Mouse (Mus musculus) midbrain, postnatal 0 days (tissue): ENCODE data around the gene Fbln2. TPM values are rescaled to one million over a fixed set of nuclear protein-coding genes. Genes with fewer than 3 reads are reported as not detected.

Source experiments
- ATAC-seq: fragments of 200-750 bp; cut with Nextera tagmentation; 2 replicates; pipeline ENCODE4 v1.8.0; 2017; ENCODE audit warnings: moderate number of reproducible peaks, mild to moderate bottlenecking, moderate TSS enrichment, moderate library complexity; ENCODE audit not compliant: low FRiP score
- DNase-seq: peaks from one replicate; pipeline ENCODE4 v3.0.0-alpha.2; 2015; ENCODE audit warnings: low spot score
- H3K27ac ChIP-seq: fragments of 300-500 bp; sonication (generic); 2 replicates; pipeline ENCODE4 v1.5.1; 2014; ENCODE audit warnings: low read depth, mild to moderate bottlenecking, low read length, mixed read lengths
- H3K27me3 ChIP-seq: fragments of 300-500 bp; sonication (generic); 2 replicates; pipeline ENCODE4 v1.6.1; 2014; ENCODE audit warnings: low read length, control low read depth, mixed read lengths; ENCODE audit not compliant: insufficient read depth
- H3K36me3 ChIP-seq: fragments of 300-500 bp; sonication (generic); 2 replicates; pipeline ENCODE4 v1.6.1; 2014; ENCODE audit warnings: low read length, control low read depth, mixed read lengths; ENCODE audit not compliant: insufficient read depth
- H3K4me1 ChIP-seq: fragments of 300-500 bp; sonication (generic); 2 replicates; pipeline ENCODE4 v1.6.1; 2014; ENCODE audit warnings: mild to moderate bottlenecking, control low read depth, antibody characterized with exemption, low read length, mixed read lengths; ENCODE audit not compliant: insufficient read depth
- H3K4me2 ChIP-seq: fragments of 300-500 bp; sonication (generic); 2 replicates; pipeline ENCODE4 v1.6.1; 2014; ENCODE audit warnings: low read depth, mild to moderate bottlenecking, low read length, mixed read lengths; ENCODE audit not compliant: poor library complexity, severe bottlenecking
- H3K4me3 ChIP-seq: fragments of 300-500 bp; sonication (generic); 2 replicates; pipeline ENCODE4 v1.5.1; 2014; ENCODE audit warnings: low read depth, mild to moderate bottlenecking, low read length, moderate library complexity
- H3K9ac ChIP-seq: fragments of 300-500 bp; sonication (generic); replicated peaks from 2 replicates; pipeline ENCODE4 v1.6.1; 2014; ENCODE audit warnings: mild to moderate bottlenecking, low read length, moderate library complexity, mixed read lengths; ENCODE audit not compliant: poor library complexity, severe bottlenecking
- H3K9me3 ChIP-seq: fragments of 300-500 bp; sonication (generic); 2 replicates; pipeline ENCODE4 v1.6.1; 2016; ENCODE audit warnings: low read length, control low read depth
- CTCF ChIP-seq: IDR thresholded peaks from 2 replicates; pipeline ENCODE4 v1.5.1; 2016; ENCODE audit warnings: antibody characterized with exemption, mild to moderate bottlenecking
- WGBS: fragments of 180-500 bp; shearing (Covaris S2); extraction: QIAGEN DNeasy Blood & Tissue Kit; methylation state at CpG from one replicate; pipeline ENCODE4 v1.1.7; 2014; 5-methylcytosine and 5-hydroxymethylcytosine counted together
- polyA plus RNA-seq: library from polyadenylated mRNA; unstranded; fragments of >200 nt; fragmentation: Nextera tagmentation; extraction: Ambion mirVana; gene quantifications from 2 replicates; pipeline ENCODE4 v1.2.1, GENCODE M21; 2015
- total RNA-seq: library from RNA; depleted of rRNA; stranded (reverse); fragments of >200 nt; gene quantifications from 2 replicates; pipeline ENCODE4 v1.2.3, GENCODE M21; 2014

Fbln2 gene
- total and polyA plus RNA-seq, 2 experiments from 2014 or later = 12.1 to 33.5 TPM

DNA sequence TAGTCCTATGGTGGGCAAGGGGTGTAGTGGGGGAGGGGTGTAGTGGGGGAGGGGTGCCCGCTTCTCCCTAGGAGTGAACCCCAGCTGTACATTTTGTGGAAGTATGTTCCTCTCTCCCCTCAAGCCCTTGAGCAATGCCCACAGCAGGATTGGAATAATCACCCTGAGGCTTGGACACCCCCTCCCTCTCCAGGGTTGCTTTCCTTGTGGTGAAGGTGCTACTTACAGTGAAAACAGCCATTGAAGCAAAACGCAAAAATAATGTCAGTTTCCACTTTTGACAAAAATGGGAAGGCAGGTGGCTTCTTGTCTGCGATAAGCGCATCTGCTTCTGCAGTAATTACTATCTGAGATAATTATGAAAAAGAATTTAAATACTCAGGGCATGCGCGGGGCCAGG, 75.4 kb downstream of the Fbln2 start:
- no peak for DNase-seq
- no peak for TF ChIP-seq CTCF

DNA sequence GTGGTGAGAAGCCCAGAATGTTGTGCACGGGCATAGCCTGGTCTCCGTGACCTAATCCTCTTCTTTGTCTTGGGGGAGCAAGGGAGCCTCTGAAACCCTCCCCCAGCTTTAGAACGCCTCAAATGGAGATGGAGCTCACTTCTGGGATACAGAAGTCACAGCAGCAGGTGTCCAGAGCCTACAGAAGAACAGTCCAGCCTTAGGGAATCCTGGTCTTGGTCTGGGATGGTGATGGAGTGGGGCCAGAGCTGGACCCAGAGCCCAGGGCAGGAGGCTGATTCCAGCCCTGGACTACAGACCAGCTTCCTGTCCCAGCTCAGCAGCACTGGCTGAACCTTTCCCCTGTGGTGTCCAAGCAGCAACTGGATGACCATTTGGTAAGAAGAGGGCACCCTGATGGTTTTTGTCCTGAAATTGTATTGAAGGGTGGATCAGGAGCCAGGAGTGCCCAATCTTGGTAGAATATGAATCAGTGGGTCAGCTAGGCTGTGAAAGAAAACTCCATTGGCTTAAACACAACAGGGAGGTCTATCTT, 76.1 kb downstream of the Fbln2 start:
- no peaks in the 10 kb centered on the region for H3K27me3 ChIP-seq
- no peak overlapping the region for H3K4me2 ChIP-seq
- H3K36me3 ChIP-seq = no peaks in the 10 kb centered on the region
- no peak for ATAC-seq
- H3K4me1 ChIP-seq = peaks cover 18% of the 10 kb centered on the region; the same call in 1 of the 2 replicates
- TF ChIP-seq CTCF = no peak
- no peaks in the 10 kb centered on the region for H3K9me3 ChIP-seq
- 56% methylated on average over 3 of the region's 3 CpGs for WGBS
- no peak for DNase-seq
- H3K9ac ChIP-seq = no peak overlapping the region
- H3K4me3 ChIP-seq = no peak overlapping the region
- no peak overlapping the region for H3K27ac ChIP-seq

More for the DNA sequence above, 75.4 kb downstream of the Fbln2 start:
- no peaks in the 10 kb centered on the region for H3K36me3 ChIP-seq
- no peaks in the 10 kb centered on the region for H3K27me3 ChIP-seq
- H3K9me3 ChIP-seq = no peaks in the 10 kb centered on the region
- no peak overlapping the region for H3K4me2 ChIP-seq
- peaks cover 18% of the 10 kb centered on the region; the same call in 1 of the 2 replicates for H3K4me1 ChIP-seq
- ATAC-seq = no peak
- no peak overlapping the region for H3K4me3 ChIP-seq
- H3K9ac ChIP-seq = no peak overlapping the region
- WGBS = 80% methylated on average over 6 of the region's 6 CpGs
- no peak overlapping the region for H3K27ac ChIP-seq

DNA sequence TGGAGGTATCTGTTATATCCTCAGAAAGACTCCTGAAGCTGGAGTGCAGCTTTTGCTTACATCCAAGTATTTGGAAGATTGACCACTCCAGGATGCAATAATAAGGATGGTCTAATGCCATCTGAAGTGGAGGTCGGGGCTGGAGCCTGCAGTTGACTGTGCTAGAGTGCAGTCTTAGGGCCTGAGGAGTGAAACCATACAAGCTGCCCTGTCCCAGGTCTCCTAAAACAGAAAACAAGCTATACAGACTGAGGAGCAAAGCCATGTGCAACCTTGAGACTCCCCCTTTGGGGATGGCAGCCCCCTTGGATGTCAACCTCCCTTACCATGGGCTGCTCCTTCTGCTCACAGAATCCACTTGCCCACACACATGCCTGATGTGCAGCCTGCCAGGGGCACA, 76.7 kb downstream of the Fbln2 start:
- Histone ChIP-seq H3K27me3 (no peaks in the 10 kb centered on the region), H3K27ac (no peak overlapping the region), H3K9ac (no peak overlapping the region), H3K4me1 (peaks cover 18% of the 10 kb centered on the region; the same call in 1 of the 2 replicates), H3K36me3 (no peaks in the 10 kb centered on the region), H3K4me2 (no peak overlapping the region), H3K9me3 (no peaks in the 10 kb centered on the region), H3K4me3 (no peak overlapping the region)
- no peak for DNase-seq
- WGBS = 56% methylated on average over 1 of the region's 1 CpGs
- ATAC-seq = no peak
- no peak for TF ChIP-seq CTCF

DNA sequence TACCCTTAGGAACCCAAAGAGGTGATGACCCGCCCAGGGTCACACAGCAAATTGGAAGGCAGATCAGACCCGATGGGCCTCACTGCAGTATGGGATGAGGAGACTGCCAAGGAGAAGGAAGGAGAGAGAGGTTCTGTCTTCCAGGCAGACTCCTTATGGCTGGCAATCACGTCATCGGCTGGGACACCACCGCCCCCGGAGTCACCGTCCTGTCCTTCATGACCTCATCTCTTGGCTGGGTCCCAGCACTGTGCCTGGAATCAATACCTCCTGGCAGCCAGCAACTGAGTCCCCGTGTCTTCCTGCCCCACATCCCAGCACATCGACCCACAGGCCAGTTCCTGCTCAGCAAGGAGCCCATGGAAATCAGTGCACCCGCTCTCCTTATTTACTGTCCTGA, 78.7 kb downstream of the Fbln2 start:
- no peaks in the 10 kb centered on the region for H3K36me3 ChIP-seq
- WGBS = 82% methylated on average over 10 of the region's 10 CpGs

DNA sequence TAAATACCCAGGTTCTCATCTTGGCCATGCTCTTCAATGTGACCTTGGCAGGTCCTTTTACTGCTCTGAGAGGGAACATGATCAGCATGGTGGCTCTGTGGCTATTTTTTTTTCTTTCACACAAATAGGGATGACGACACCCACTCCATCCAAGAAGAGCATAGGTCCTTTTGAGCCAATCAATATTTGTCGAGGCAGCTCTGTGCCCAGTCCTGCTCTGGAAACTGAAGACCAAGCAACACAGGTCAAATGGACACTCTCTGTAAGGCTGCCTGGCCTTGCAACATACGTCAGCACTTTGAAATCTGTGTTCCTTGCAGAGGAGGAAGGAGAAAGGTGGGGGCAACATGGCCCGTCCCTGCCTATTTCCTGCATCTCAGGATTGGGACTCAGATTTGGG, 83.2 kb downstream of the Fbln2 start:
- ATAC-seq (no peak), DNase-seq (no peak)
- Histone ChIP-seq H3K4me1 (no peaks in the 10 kb centered on the region), H3K4me2 (no peak overlapping the region), H3K27ac (no peak overlapping the region), H3K36me3 (no peaks in the 10 kb centered on the region), H3K4me3 (no peak overlapping the region), H3K27me3 (no peaks in the 10 kb centered on the region), H3K9me3 (no peaks in the 10 kb centered on the region), H3K9ac (no peak overlapping the region)
- no peak for TF ChIP-seq CTCF
- WGBS = 86% methylated on average over 4 of the region's 4 CpGs

More for the DNA sequence above, 78.7 kb downstream of the Fbln2 start:
- TF ChIP-seq CTCF = no peak
- ATAC-seq = no peak
- no peaks in the 10 kb centered on the region for H3K27me3 ChIP-seq
- no peak overlapping the region for H3K4me3 ChIP-seq
- H3K27ac ChIP-seq = no peak overlapping the region
- H3K9me3 ChIP-seq = no peaks in the 10 kb centered on the region
- no peak overlapping the region for H3K4me2 ChIP-seq
- DNase-seq = no peak
- no peak overlapping the region for H3K9ac ChIP-seq
- peaks cover 6% of the 10 kb centered on the region; the same call in 1 of the 2 replicates for H3K4me1 ChIP-seq

DNA sequence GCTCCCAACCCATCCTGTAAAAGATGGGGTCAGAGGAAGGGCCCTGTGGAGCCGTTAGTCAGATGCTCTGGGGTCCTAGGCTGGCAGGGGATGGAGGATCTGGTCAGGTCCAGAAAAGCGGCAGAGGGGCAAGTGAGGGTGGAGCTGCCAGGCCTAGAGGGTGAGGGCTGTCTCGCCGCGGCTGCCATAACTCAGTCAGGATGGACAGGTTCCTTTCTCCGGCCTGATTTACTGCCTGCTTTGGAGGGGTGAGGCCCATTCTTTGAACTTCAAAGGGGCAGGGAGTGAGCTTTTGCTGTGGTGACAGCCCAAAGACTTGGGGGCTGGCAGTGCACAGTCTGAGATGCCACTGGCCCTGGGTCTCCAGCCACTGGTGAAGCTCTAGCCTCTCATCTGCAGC, 86.6 kb downstream of the Fbln2 start:
- H3K27me3 ChIP-seq = no peaks in the 10 kb centered on the region
- H3K9me3 ChIP-seq = no peaks in the 10 kb centered on the region
- no peak overlapping the region for H3K27ac ChIP-seq
- no peak overlapping the region for H3K4me2 ChIP-seq
- ATAC-seq = no peak
- 58% methylated on average over 6 of the region's 6 CpGs for WGBS
- H3K36me3 ChIP-seq = no peaks in the 10 kb centered on the region
- H3K4me3 ChIP-seq = no peak overlapping the region
- H3K9ac ChIP-seq = no peak overlapping the region
- no peak for TF ChIP-seq CTCF
- H3K4me1 ChIP-seq = peaks cover 14% of the 10 kb centered on the region; the same call in 1 of the 2 replicates
- no peak for DNase-seq
